Mouse (Mus musculus): ENCODE data around the gene Olfr707. TPM values are rescaled to one million over a fixed set of nuclear protein-coding genes. Genes with fewer than 3 reads are reported as not detected.
"Not testable (repeated sequence)": the region's sequence is repeated elsewhere in the genome, so short reads cannot be mapped to it uniquely, and the experiment has no call there.

Olfr707 gene
- polyA plus RNA-seq (2014; fragmentation: Nextera tagmentation; extraction: Ambion mirVana), result not detected in 2 replicates

- H3K4me2 ChIP-seq (ENCODE audit: low read depth, low read length); H3K4me3 ChIP-seq (ENCODE audit: low read depth, low read length); H3K36me3 ChIP-seq (ENCODE audit: control insufficient read depth, insufficient read depth, low read length); H3K27me3 ChIP-seq (ENCODE audit: control insufficient read depth, insufficient read depth, low read length); H3K27ac ChIP-seq (ENCODE audit: low read depth, low read length); H3K9me3 ChIP-seq (ENCODE audit: control insufficient read depth, low read length); H3K9ac ChIP-seq (replicated peaks; ENCODE audit: low read depth, low read length); H3K4me1 ChIP-seq (ENCODE audit: control insufficient read depth, insufficient read depth, low read length); ATAC-seq (ENCODE audit: low read depth): not testable (repeated sequence)
- 82% methylated on average over 3 of the region's 3 CpGs for WGBS
Observed at GRCm38 (mm10) chr7:106901141-106901540, at the start of gene Olfr707. Olfr707 (minus strand) TSS chr7:106901241.

DNA sequence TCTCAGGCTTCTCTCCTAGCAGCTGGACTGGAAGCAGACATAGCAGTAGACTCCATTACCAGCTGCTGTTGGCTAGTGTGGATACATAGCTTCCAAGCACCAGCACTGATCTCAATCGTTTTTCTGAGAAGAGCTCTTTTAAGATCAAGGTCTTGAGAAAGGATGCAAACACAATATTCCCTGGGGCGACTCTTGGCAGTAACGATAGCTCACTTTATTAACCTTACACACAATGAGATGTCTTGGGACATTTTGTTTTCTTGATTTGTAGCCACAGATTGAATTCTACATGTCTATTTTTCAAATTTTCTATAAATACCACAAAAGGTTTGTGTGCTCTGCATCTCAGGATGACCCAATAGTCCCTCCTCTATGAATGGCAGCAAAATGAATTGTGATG lies 47.2 kb upstream of the Olfr707 start, which contains the start of gene Olfr710:
Gene Olfr710 (minus strand): TSS at position 101 of the 400 bp plus-strand sequence.
- H3K4me1 ChIP-seq (ENCODE audit: control insufficient read depth, insufficient read depth, low read length), result no peaks in the 10 kb centered on the region
- no peak within 1 kb of the TSS for H3K27ac ChIP-seq (ENCODE audit: low read depth, low read length)
- H3K4me2 ChIP-seq (ENCODE audit: low read depth, low read length), result no peak within 1 kb of the TSS
- no peaks in the 10 kb centered on the region for H3K27me3 ChIP-seq (ENCODE audit: control insufficient read depth, insufficient read depth, low read length)
- WGBS, result 83% methylated on average over 3 of the region's 3 CpGs
- no peaks in the 10 kb centered on the region; the same call in 1 of the 2 replicates for H3K9me3 ChIP-seq (ENCODE audit: control insufficient read depth, low read length)
- no peak within 1 kb of the TSS for H3K9ac ChIP-seq (replicated peaks; ENCODE audit: low read depth, low read length)
- H3K36me3 ChIP-seq (ENCODE audit: control insufficient read depth, insufficient read depth, low read length), result no peaks in the 10 kb centered on the region
- no peak for ATAC-seq (ENCODE audit: low read depth)
- H3K4me3 ChIP-seq (ENCODE audit: low read depth, low read length), result no peak within 1 kb of the TSS

DNA sequence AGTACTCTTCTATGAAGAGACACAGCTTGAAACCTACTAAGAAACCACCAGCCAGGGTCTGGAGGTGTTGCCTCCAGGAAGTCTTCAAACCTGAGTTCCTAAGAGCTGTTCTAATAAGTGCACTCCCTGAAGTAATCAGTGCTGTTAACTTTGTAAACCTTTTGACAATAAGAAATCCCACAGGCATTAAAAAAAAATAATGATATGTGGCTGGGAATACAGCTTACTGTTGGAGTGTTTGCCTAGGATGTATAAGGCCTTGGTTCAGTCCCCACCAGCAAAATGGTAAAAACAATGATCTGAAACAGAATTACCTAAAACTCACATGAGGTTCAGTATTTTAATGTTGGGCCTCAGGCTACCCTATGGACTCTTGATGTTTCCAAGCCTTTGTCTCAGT lies 31.1 kb upstream of the Olfr707 start, which contains the start of gene Olfr709-ps1:
Gene Olfr709-ps1 (minus strand): TSS at position 101 of the 400 bp plus-strand sequence.
- no peak within 1 kb of the TSS for H3K9ac ChIP-seq (replicated peaks; ENCODE audit: low read depth, low read length)
- no peaks in the 10 kb centered on the region for H3K4me1 ChIP-seq (ENCODE audit: control insufficient read depth, insufficient read depth, low read length)
- no peaks in the 10 kb centered on the region for H3K27me3 ChIP-seq (ENCODE audit: control insufficient read depth, insufficient read depth, low read length)
- H3K36me3 ChIP-seq (ENCODE audit: control insufficient read depth, insufficient read depth, low read length), result no peaks in the 10 kb centered on the region
- no peaks in the 10 kb centered on the region for H3K9me3 ChIP-seq (ENCODE audit: control insufficient read depth, low read length)
- no peak within 1 kb of the TSS for H3K27ac ChIP-seq (ENCODE audit: low read depth, low read length)
- no peak within 1 kb of the TSS for H3K4me3 ChIP-seq (ENCODE audit: low read depth, low read length)
- H3K4me2 ChIP-seq (ENCODE audit: low read depth, low read length), result no peak within 1 kb of the TSS
- ATAC-seq (ENCODE audit: low read depth), result no peak

GRCm38 (mm10) chr7:106920961-106921360 lies 19.9 kb upstream of the Olfr707 start:
- not testable (repeated sequence) for H3K4me3 ChIP-seq (ENCODE audit: low read depth, low read length); H3K9ac ChIP-seq (replicated peaks; ENCODE audit: low read depth, low read length); H3K4me1 ChIP-seq (ENCODE audit: control insufficient read depth, insufficient read depth, low read length); H3K9me3 ChIP-seq (ENCODE audit: control insufficient read depth, low read length); H3K27ac ChIP-seq (ENCODE audit: low read depth, low read length); ATAC-seq (ENCODE audit: low read depth); H3K36me3 ChIP-seq (ENCODE audit: control insufficient read depth, insufficient read depth, low read length); H3K27me3 ChIP-seq (ENCODE audit: control insufficient read depth, insufficient read depth, low read length); H3K4me2 ChIP-seq (ENCODE audit: low read depth, low read length)
- 81% methylated on average over 4 of the region's 7 CpGs for WGBS

DNA sequence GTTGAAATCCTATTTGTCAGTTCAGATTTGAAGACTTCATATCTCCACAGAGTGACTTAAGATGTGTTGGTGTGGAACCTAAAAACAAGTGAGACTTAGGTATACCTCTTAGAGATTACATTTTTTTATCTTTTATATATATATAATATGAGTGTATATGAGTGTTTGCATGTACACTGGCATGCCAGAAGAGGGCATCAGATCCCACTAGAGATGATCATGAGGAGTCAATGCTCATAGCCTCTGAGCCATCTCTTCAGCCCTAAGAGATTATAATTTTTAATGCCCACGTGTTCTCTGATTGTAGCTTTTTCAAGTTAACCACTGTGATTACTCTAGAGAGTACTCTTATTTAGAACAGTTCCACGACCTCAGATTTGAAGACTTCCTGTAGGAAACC lies 6.6 kb upstream of the Olfr707 start, which contains the start of gene Olfr1532-ps1:
Gene Olfr1532-ps1 (plus strand): TSS at position 326 of the 400 bp plus-strand sequence.
- H3K4me2 ChIP-seq (ENCODE audit: low read depth, low read length), result no peak within 1 kb of the TSS
- H3K36me3 ChIP-seq (ENCODE audit: control insufficient read depth, insufficient read depth, low read length), result no peaks in the 10 kb centered on the region
- no peaks in the 10 kb centered on the region for H3K9me3 ChIP-seq (ENCODE audit: control insufficient read depth, low read length)
- no peaks in the 10 kb centered on the region for H3K27me3 ChIP-seq (ENCODE audit: control insufficient read depth, insufficient read depth, low read length)
- ATAC-seq (ENCODE audit: low read depth), result no peak
- WGBS, result 71% methylated on average over 2 of the region's 2 CpGs
- H3K27ac ChIP-seq (ENCODE audit: low read depth, low read length), result no peak within 1 kb of the TSS
- H3K9ac ChIP-seq (replicated peaks; ENCODE audit: low read depth, low read length), result no peak within 1 kb of the TSS
- H3K4me1 ChIP-seq (ENCODE audit: control insufficient read depth, insufficient read depth, low read length), result no peaks in the 10 kb centered on the region
- H3K4me3 ChIP-seq (ENCODE audit: low read depth, low read length), result no peak within 1 kb of the TSS

DNA sequence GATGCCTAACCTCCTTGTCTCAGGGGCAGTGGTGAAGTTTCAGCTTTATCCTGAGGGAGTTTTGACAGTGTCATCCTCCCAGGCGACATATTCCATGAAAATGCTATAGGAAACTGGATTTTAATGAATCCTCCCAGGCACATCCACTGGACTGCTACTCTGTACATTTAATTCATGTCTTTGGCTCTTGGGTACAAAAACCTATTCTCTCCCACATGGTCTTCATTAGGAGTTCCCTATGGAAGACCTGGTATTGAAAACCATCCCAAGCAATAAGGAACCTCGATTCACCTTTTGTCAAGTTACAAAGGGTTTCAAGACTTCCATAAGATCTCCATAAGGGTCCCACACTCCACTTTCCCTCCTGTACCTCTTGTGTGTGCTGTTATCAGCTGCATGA lies 13.0 kb downstream of the Olfr707 start, which contains the start of gene Olfr706:
Gene Olfr706 (minus strand): TSS at position 101 of the 400 bp plus-strand sequence.
- 81% methylated on average over 2 of the region's 2 CpGs for WGBS
- H3K4me1 ChIP-seq (ENCODE audit: control insufficient read depth, insufficient read depth, low read length), result no peaks in the 10 kb centered on the region
- H3K9ac ChIP-seq (replicated peaks; ENCODE audit: low read depth, low read length), result no peak within 1 kb of the TSS
- H3K27ac ChIP-seq (ENCODE audit: low read depth, low read length), result no peak within 1 kb of the TSS
- no peak within 1 kb of the TSS for H3K4me2 ChIP-seq (ENCODE audit: low read depth, low read length)
- H3K27me3 ChIP-seq (ENCODE audit: control insufficient read depth, insufficient read depth, low read length), result no peaks in the 10 kb centered on the region
- no peaks in the 10 kb centered on the region for H3K9me3 ChIP-seq (ENCODE audit: control insufficient read depth, low read length)
- H3K4me3 ChIP-seq (ENCODE audit: low read depth, low read length), result no peak within 1 kb of the TSS
- H3K36me3 ChIP-seq (ENCODE audit: control insufficient read depth, insufficient read depth, low read length), result no peaks in the 10 kb centered on the region
- no peak for ATAC-seq (ENCODE audit: low read depth)

- no peak within 1 kb of the TSS for H3K27ac ChIP-seq (ENCODE audit: low read depth, low read length)
- no peak within 1 kb of the TSS for H3K4me2 ChIP-seq (ENCODE audit: low read depth, low read length)
- H3K9me3 ChIP-seq (ENCODE audit: control insufficient read depth, low read length), result no peaks in the 10 kb centered on the region
- no peaks in the 10 kb centered on the region for H3K27me3 ChIP-seq (ENCODE audit: control insufficient read depth, insufficient read depth, low read length)
- ATAC-seq (ENCODE audit: low read depth), result no peak
- 84% methylated on average over 3 of the region's 3 CpGs for WGBS
- H3K4me3 ChIP-seq (ENCODE audit: low read depth, low read length), result no peak within 1 kb of the TSS
- H3K36me3 ChIP-seq (ENCODE audit: control insufficient read depth, insufficient read depth, low read length), result no peaks in the 10 kb centered on the region
- no peak within 1 kb of the TSS for H3K9ac ChIP-seq (replicated peaks; ENCODE audit: low read depth, low read length)
- no peaks in the 10 kb centered on the region for H3K4me1 ChIP-seq (ENCODE audit: control insufficient read depth, insufficient read depth, low read length)
Observed at GRCm38 (mm10) chr7:106876791-106877190, 24.2 kb downstream of the Olfr707 start, which contains the start of gene Olfr705. Olfr705 (minus strand) TSS chr7:106876891.

DNA sequence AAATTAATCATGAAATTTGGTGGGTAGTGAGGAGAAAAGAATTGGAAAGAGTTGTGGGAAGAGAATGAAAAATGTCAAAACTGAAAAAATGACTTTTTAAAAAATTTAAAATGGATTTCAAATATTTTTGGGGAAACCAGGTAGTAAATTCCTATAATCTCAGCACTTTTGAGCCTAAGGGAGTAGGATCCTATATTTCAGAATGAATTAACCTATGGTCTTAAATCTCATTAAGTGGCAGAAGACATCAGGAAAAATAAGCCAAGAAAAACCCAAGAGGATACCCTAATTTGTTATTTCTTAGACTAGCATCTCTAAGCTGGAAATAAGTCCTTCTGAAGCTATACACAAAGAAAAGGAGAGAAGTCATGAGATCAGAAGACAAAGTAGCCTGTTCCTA lies 38.2 kb downstream of the Olfr707 start, which contains the start of gene Olfr704:
Gene Olfr704 (plus strand): TSS at position 301 of the 400 bp plus-strand sequence.
- H3K9me3 ChIP-seq (ENCODE audit: control insufficient read depth, low read length), result no peaks in the 10 kb centered on the region
- no peak within 1 kb of the TSS for H3K9ac ChIP-seq (replicated peaks; ENCODE audit: low read depth, low read length)
- H3K36me3 ChIP-seq (ENCODE audit: control insufficient read depth, insufficient read depth, low read length), result no peaks in the 10 kb centered on the region
- no peaks in the 10 kb centered on the region for H3K27me3 ChIP-seq (ENCODE audit: control insufficient read depth, insufficient read depth, low read length)
- H3K4me1 ChIP-seq (ENCODE audit: control insufficient read depth, insufficient read depth, low read length), result no peaks in the 10 kb centered on the region
- H3K4me3 ChIP-seq (ENCODE audit: low read depth, low read length), result no peak within 1 kb of the TSS
- no peak for ATAC-seq (ENCODE audit: low read depth)
- no peak within 1 kb of the TSS for H3K4me2 ChIP-seq (ENCODE audit: low read depth, low read length)
- H3K27ac ChIP-seq (ENCODE audit: low read depth, low read length), result no peak within 1 kb of the TSS

DNA sequence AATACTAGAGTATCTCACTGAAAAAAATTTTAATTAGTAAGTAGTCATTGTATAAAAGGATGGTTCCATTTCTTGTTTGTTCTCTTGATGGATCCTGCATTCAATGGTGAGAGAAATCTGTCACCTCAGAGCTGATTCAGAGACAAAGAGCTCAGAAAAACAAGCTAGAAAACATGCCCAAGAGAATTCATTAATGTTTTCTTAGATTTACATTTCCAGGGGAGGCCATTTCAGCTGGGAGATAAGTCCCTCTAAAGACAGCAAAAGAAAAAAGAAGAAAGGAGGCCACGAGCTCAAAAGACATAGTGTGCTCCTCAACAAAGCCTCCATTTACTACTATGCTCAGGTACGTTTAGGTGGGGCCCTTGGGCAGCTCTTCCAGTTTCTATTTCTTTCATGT lies 58.0 kb downstream of the Olfr707 start, which contains the start of gene Olfr703:
Gene Olfr703 (plus strand): TSS at position 301 of the 400 bp plus-strand sequence.
- no peaks in the 10 kb centered on the region for H3K9me3 ChIP-seq (ENCODE audit: control insufficient read depth, low read length)
- ATAC-seq (ENCODE audit: low read depth), result no peak
- no peaks in the 10 kb centered on the region for H3K36me3 ChIP-seq (ENCODE audit: control insufficient read depth, insufficient read depth, low read length)
- no peaks in the 10 kb centered on the region for H3K27me3 ChIP-seq (ENCODE audit: control insufficient read depth, insufficient read depth, low read length)
- H3K27ac ChIP-seq (ENCODE audit: low read depth, low read length), result no peak within 1 kb of the TSS
- H3K9ac ChIP-seq (replicated peaks; ENCODE audit: low read depth, low read length), result no peak within 1 kb of the TSS
- H3K4me3 ChIP-seq (ENCODE audit: low read depth, low read length), result no peak within 1 kb of the TSS
- WGBS, result 60% methylated on average over 2 of the region's 2 CpGs
- no peak within 1 kb of the TSS for H3K4me2 ChIP-seq (ENCODE audit: low read depth, low read length)
- H3K4me1 ChIP-seq (ENCODE audit: control insufficient read depth, insufficient read depth, low read length), result no peaks in the 10 kb centered on the region

Measured in neural tube, embryonic 14.5 days (tissue).